Mouse (Mus musculus) liver, embryonic 16.5 days (tissue): ENCODE measurements at regions not wholly inside any gene's neighbourhood (a gene's known extent, or its start where the extent isn't known, plus 50 kb on each side); places are given as distances from the start of the nearest gene placed in this dataset.

Experiments
- ATAC-seq: fragments of 200-750 bp; cut with Nextera tagmentation; 2 replicates; pipeline ENCODE4 v1.8.0; 2017; ENCODE audit warnings: low read depth, mild to moderate bottlenecking, moderate number of reproducible peaks, moderate library complexity
- H3K27ac ChIP-seq: fragments of 300-500 bp; sonication (generic); 2 replicates; pipeline ENCODE4 v1.5.1; 2014; ENCODE audit warnings: mild to moderate bottlenecking, low read length
- H3K27me3 ChIP-seq: fragments of 300-500 bp; sonication (generic); 2 replicates; pipeline ENCODE4 v1.6.1; 2014; ENCODE audit warnings: low read depth, low read length, mixed read lengths; ENCODE audit not compliant: control insufficient read depth, insufficient read depth
- H3K36me3 ChIP-seq: fragments of 300-500 bp; sonication (generic); 2 replicates; pipeline ENCODE4 v1.6.1; 2014; ENCODE audit warnings: mild to moderate bottlenecking; ENCODE audit not compliant: control insufficient read depth, insufficient read depth
- H3K4me1 ChIP-seq: fragments of 300-500 bp; sonication (generic); 2 replicates; pipeline ENCODE4 v1.6.1; 2014; ENCODE audit warnings: low read depth, low read length, mixed read lengths; ENCODE audit not compliant: control insufficient read depth
- H3K4me2 ChIP-seq: fragments of 300-500 bp; sonication (generic); 2 replicates; pipeline ENCODE4 v1.6.1; 2014; ENCODE audit warnings: low read depth, low read length, mixed read lengths
- H3K4me3 ChIP-seq: fragments of 300-500 bp; sonication (generic); 2 replicates; pipeline ENCODE4 v1.5.1; 2014; ENCODE audit warnings: low read depth, mild to moderate bottlenecking, low read length
- H3K9ac ChIP-seq: fragments of 300-500 bp; sonication (generic); 2 replicates; pipeline ENCODE4 v1.6.1; 2014; ENCODE audit warnings: low read depth, low read length
- H3K9me3 ChIP-seq: fragments of 300-500 bp; sonication (generic); replicated peaks from 2 replicates; pipeline ENCODE4 v1.6.1; 2016; ENCODE audit warnings: low read length; ENCODE audit not compliant: control insufficient read depth
- WGBS: fragments of 180-500 bp; shearing (Covaris S2); extraction: QIAGEN DNeasy Blood & Tissue Kit; methylation state at CpG from one replicate; pipeline ENCODE4 v1.1.7; 2014; ENCODE audit not compliant: insufficient replicate concordance; 5-methylcytosine and 5-hydroxymethylcytosine counted together

GRCm38 (mm10) chr3:156199749-156200467 is 361.7 kb upstream of the Negr1 start:
- Histone ChIP-seq H3K27ac (no peak overlapping the region), H3K9ac (no peak overlapping the region), H3K4me1 (no peaks in the 10 kb centered on the region), H3K4me2 (no peak overlapping the region), H3K9me3 (no peaks in the 10 kb centered on the region), H3K36me3 (no peaks in the 10 kb centered on the region), H3K27me3 (no peaks in the 10 kb centered on the region), H3K4me3 (no peak overlapping the region)
- ATAC-seq: no peak

DNA sequence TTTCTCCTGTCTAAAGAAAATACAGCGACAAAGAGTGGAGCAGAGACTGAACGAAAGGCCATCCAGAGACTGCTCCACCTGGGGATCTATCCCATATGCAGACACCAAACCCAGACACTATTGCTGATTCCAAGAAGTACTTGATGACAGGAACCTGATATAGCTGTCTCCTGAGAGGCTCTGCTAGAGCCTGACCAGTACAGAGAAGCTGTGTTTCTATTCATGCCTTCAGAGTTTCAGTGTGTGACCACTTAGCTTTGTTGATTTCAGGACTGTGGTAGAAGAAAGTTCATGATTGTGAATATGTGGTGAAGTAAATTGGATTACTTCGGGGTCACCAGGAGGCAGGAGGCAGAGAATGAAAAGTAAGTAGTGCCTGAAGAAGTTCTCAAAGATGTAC is 356.3 kb upstream of the Negr1 start:
- Histone ChIP-seq H3K4me3 (no peak overlapping the region), H3K4me2 (no peak overlapping the region), H3K36me3 (no peaks in the 10 kb centered on the region), H3K27me3 (no peaks in the 10 kb centered on the region), H3K4me1 (no peaks in the 10 kb centered on the region), H3K9ac (no peak overlapping the region), H3K9me3 (no peaks in the 10 kb centered on the region), H3K27ac (no peak overlapping the region)
- 70% methylated on average over 3 of the region's 3 CpGs for WGBS
- no peak for ATAC-seq

- 15% methylated on average over 1 of the region's 1 CpGs for WGBS
- no peak overlapping the region for H3K4me3 ChIP-seq
- H3K9me3 ChIP-seq: no peaks in the 10 kb centered on the region
- H3K36me3 ChIP-seq: no peaks in the 10 kb centered on the region
- no peak overlapping the region for H3K4me2 ChIP-seq
- H3K9ac ChIP-seq: no peak overlapping the region
- no peak for ATAC-seq
- H3K4me1 ChIP-seq: no peaks in the 10 kb centered on the region
- no peaks in the 10 kb centered on the region for H3K27me3 ChIP-seq
- H3K27ac ChIP-seq: no peak overlapping the region
Measured at GRCm38 (mm10) chr3:156208420-156208819, 353.2 kb upstream of the Negr1 start.

DNA sequence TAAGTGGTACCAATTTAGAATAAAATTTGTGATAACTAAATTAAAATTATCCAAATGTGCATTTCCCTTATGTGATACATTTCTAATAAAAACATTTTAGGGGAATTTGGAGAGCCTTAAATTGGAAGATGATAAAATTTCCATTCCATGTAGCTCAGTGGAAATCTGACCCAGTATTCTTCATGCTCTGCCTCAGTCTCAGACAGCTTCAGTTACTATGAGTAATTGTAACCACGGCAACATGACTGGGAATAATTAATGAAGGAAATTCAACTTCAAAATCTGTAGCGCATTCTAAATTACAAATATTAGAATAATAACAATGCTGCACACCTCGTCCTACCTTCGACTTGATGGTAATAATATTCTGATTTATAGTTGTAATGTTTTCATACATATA is 350.8 kb upstream of the Negr1 start:
- no peak overlapping the region for H3K9ac ChIP-seq
- no peaks in the 10 kb centered on the region for H3K4me1 ChIP-seq
- ATAC-seq: no peak
- no peaks in the 10 kb centered on the region for H3K27me3 ChIP-seq
- H3K9me3 ChIP-seq: no peaks in the 10 kb centered on the region
- H3K27ac ChIP-seq: no peak overlapping the region
- 68% methylated on average over 4 of the region's 4 CpGs for WGBS
- no peak overlapping the region for H3K4me3 ChIP-seq
- no peak overlapping the region for H3K4me2 ChIP-seq
- H3K36me3 ChIP-seq: no peaks in the 10 kb centered on the region

- Histone ChIP-seq H3K4me1 (no peaks in the 10 kb centered on the region), H3K27ac (no peak overlapping the region), H3K4me2 (no peak overlapping the region), H3K36me3 (no peaks in the 10 kb centered on the region), H3K9me3 (no peaks in the 10 kb centered on the region), H3K27me3 (no peaks in the 10 kb centered on the region), H3K4me3 (no peak overlapping the region), H3K9ac (no peak overlapping the region)
- 33% methylated on average over 1 of the region's 1 CpGs for WGBS
- ATAC-seq: no peak
Measured at GRCm38 (mm10) chr3:156214823-156215222, 346.8 kb upstream of the Negr1 start.

DNA sequence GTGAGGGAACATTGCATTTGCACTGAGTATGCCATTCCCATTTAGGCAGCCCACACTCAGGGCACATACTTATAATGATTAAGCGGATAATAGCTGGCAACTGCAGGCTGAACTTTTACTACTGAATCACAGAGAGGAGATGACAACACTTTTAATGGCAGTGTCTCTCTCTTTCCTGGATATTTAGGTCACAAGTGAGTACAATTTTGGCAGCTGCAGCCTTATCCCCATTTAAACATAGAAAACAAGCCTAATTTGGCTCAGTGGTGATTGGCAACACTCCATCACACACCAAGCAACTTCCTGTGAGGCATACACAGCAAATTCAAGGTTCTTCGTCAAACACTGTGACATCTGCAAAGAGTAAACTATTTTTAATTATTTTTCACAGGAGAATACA is 329.5 kb upstream of the Negr1 start:
- no peak overlapping the region for H3K27ac ChIP-seq
- no peak for ATAC-seq
- H3K9me3 ChIP-seq: no peaks in the 10 kb centered on the region
- no peaks in the 10 kb centered on the region for H3K36me3 ChIP-seq
- H3K4me3 ChIP-seq: no peak overlapping the region
- H3K4me1 ChIP-seq: no peaks in the 10 kb centered on the region
- no peak overlapping the region for H3K9ac ChIP-seq
- no peaks in the 10 kb centered on the region for H3K27me3 ChIP-seq
- H3K4me2 ChIP-seq: no peak overlapping the region
- WGBS: 59% methylated on average over 2 of the region's 2 CpGs

DNA sequence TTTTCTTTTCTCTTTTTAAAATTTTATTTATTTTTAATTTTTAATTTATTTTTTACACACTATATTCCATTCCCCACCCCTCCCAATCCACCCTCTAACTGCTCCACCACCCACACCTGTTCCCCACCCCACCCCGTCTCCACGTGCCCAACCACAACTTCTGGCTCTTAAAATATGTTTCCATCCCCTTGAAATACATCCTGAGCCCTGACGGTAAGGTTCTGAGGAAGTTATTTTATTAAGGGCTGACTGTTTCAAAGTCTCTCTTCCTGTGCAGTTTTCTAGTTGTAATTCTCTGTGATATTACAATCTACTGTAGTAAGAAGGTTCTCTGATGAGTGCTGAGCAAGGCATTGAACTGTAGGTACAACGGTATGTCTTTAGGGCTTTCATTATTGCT is 325.6 kb upstream of the Negr1 start:
- no peaks in the 10 kb centered on the region for H3K27me3 ChIP-seq

GRCm38 (mm10) chr3:156252256-156252861 is 309.2 kb upstream of the Negr1 start:
- WGBS: 70% methylated on average over 6 of the region's 6 CpGs
- no peak for ATAC-seq
- no peaks in the 10 kb centered on the region for H3K9me3 ChIP-seq

More for the DNA sequence above, 325.6 kb upstream of the Negr1 start:
- ATAC-seq: no peak
- Histone ChIP-seq H3K9ac (no peak overlapping the region), H3K27ac (no peak overlapping the region), H3K4me3 (no peak overlapping the region), H3K4me1 (no peaks in the 10 kb centered on the region), H3K9me3 (no peaks in the 10 kb centered on the region), H3K4me2 (no peak overlapping the region), H3K36me3 (no peaks in the 10 kb centered on the region)
- WGBS: 37% methylated on average over 4 of the region's 4 CpGs

DNA sequence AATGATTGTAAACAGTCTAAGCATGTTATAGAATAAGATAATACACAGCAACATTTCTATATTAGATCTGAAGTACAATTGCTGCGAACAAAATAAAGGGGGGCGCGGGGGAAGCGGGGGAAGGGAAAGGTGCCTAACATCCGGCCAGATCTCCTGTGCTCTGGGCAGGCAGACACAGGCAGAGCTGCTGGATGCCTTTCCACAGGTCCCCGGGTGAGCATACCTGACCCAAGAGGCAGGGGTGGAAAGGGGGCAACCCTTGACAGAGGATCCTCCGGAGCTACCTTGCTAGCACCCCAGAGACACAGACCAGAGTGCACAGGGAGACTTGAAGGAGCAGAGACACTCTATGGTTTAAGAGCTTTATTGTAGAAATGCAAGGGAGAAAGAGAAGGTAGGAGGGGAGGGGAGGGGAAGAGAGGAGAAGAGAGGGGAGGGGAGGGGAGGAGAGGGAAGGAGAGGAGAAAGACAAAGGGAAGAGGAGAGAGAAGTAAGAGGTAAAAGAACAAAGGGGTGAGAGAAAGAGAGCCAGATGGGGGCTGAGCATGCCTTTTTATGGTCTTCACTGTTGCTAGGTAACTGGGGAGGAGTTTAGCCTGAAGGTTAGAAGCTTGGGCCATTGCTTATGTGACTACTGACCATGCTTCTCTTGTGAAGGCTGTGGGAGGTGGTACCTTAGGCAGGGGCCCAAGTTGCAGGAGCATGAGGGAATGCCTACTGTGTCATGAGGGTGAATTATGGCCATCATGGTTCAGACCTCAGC is 308.2 kb upstream of the Negr1 start:
- Histone ChIP-seq H3K4me1 (no peaks in the 10 kb centered on the region), H3K9me3 (no peaks in the 10 kb centered on the region), H3K36me3 (no peaks in the 10 kb centered on the region), H3K27ac (no peak overlapping the region), H3K27me3 (no peaks in the 10 kb centered on the region), H3K9ac (no peak overlapping the region), H3K4me3 (no peak overlapping the region), H3K4me2 (no peak overlapping the region)
- no peak for ATAC-seq
- WGBS: 65% methylated on average over 7 of the region's 7 CpGs

More at GRCm38 (mm10) chr3:156252256-156252861, 309.2 kb upstream of the Negr1 start:
- H3K4me2 ChIP-seq: no peak overlapping the region
- no peak overlapping the region for H3K27ac ChIP-seq
- no peaks in the 10 kb centered on the region for H3K4me1 ChIP-seq
- H3K4me3 ChIP-seq: no peak overlapping the region
- no peaks in the 10 kb centered on the region for H3K36me3 ChIP-seq
- H3K27me3 ChIP-seq: no peaks in the 10 kb centered on the region
- H3K9ac ChIP-seq: no peak overlapping the region
